Mouse (Mus musculus): Measurements from ENCODE around the gene Mex3d. TPM values are rescaled to one million over a fixed set of nuclear protein-coding genes. Genes with fewer than 3 reads are reported as not detected.

The Mex3d gene
- polyA plus RNA-seq, 1 experiment from 2014 or later, result 6.3 TPM

GRCm38 (mm10) chr10:80345122-80345521 lies 42.3 kb downstream of the Mex3d start:
- ATAC-seq (ENCODE audit: insufficient number of reproducible peaks, insufficient read depth, low FRiP score, low read depth), result no peak
- H3K9ac ChIP-seq (ENCODE audit: low read length), result no peak overlapping the region; the same call in 1 of the 2 replicates
- H3K4me1 ChIP-seq (ENCODE audit: control insufficient read depth in 2 of 2, insufficient read depth in 2 of 2, low read length in 2 of 2), result peaks cover 19 to 56% of the 10 kb centered on the region in 2 experiments; a peak in 3 of 4 replicates
- H3K27ac ChIP-seq (replicated peaks in 1 of 2; ENCODE audit: control insufficient read depth in 1 of 2, insufficient read depth in 1 of 2, low read depth in 2 of 2, low read length in 2 of 2), result no peak overlapping the region
- H3K27me3 ChIP-seq (ENCODE audit: control insufficient read depth, insufficient read depth, low read length), result peaks cover 93% of the 10 kb centered on the region
- H3K4me2 ChIP-seq (ENCODE audit: low read length), result no peak overlapping the region
- H3K36me3 ChIP-seq (ENCODE audit: control insufficient read depth, insufficient read depth, low read length), result no peaks in the 10 kb centered on the region
- WGBS, result 7% methylated on average over 16 of the region's 16 CpGs
- H3K9me3 ChIP-seq (ENCODE audit: control insufficient read depth, low read length), result no peaks in the 10 kb centered on the region
- H3K4me3 ChIP-seq (ENCODE audit: control insufficient read depth in 1 of 2, insufficient read depth in 1 of 2, low read depth in 1 of 2, low read length in 2 of 2), result no peak overlapping the region

- no peak overlapping the region for H3K27ac ChIP-seq (replicated peaks in 1 of 2; ENCODE audit: control insufficient read depth in 1 of 2, insufficient read depth in 1 of 2, low read depth in 2 of 2, low read length in 2 of 2)
- no peak overlapping the region for H3K4me2 ChIP-seq (ENCODE audit: low read length)
- peaks cover 87% of the 10 kb centered on the region for H3K27me3 ChIP-seq (ENCODE audit: control insufficient read depth, insufficient read depth, low read length)
- no peak for ATAC-seq (ENCODE audit: insufficient number of reproducible peaks, insufficient read depth, low FRiP score, low read depth)
- no peak overlapping the region for H3K9ac ChIP-seq (ENCODE audit: low read length)
- no peak overlapping the region for H3K4me3 ChIP-seq (ENCODE audit: control insufficient read depth in 1 of 2, insufficient read depth in 1 of 2, low read depth in 1 of 2, low read length in 2 of 2)
- WGBS, result 22% methylated on average over 9 of the region's 9 CpGs
- H3K4me1 ChIP-seq (ENCODE audit: control insufficient read depth in 2 of 2, insufficient read depth in 2 of 2, low read length in 2 of 2), result peaks cover 18 to 54% of the 10 kb centered on the region in 2 experiments; a peak in 3 of 4 replicates
- no peaks in the 10 kb centered on the region for H3K9me3 ChIP-seq (ENCODE audit: control insufficient read depth, low read length)
- no peaks in the 10 kb centered on the region for H3K36me3 ChIP-seq (ENCODE audit: control insufficient read depth, insufficient read depth, low read length)
These were observed 43.3 kb downstream of the Mex3d start for GRCm38 (mm10) chr10:80344131-80344661.

- Histone ChIP-seq H3K27ac (replicated peaks in 1 of 2; ENCODE audit: control insufficient read depth in 1 of 2, insufficient read depth in 1 of 2, low read depth in 2 of 2, low read length in 2 of 2) (no peak overlapping the region), H3K36me3 (ENCODE audit: control insufficient read depth, insufficient read depth, low read length) (no peaks in the 10 kb centered on the region), H3K4me2 (ENCODE audit: low read length) (peak overlapping the region; percentile 59), H3K9ac (ENCODE audit: low read length) (peak overlapping the region; percentile 27; the same call in 1 of the 2 replicates), H3K4me1 (ENCODE audit: control insufficient read depth in 2 of 2, insufficient read depth in 2 of 2, low read length in 2 of 2) (peaks cover 13 to 47% of the 10 kb centered on the region in 2 experiments; a peak in 3 of 4 replicates), H3K4me3 (ENCODE audit: control insufficient read depth in 1 of 2, insufficient read depth in 1 of 2, low read depth in 1 of 2, low read length in 2 of 2) (peak overlapping the region in 1 of 2 experiments; percentile 27; a peak in 2 of 4 replicates), H3K27me3 (ENCODE audit: control insufficient read depth, insufficient read depth, low read length) (peaks cover 79% of the 10 kb centered on the region), H3K9me3 (ENCODE audit: control insufficient read depth, low read length) (no peaks in the 10 kb centered on the region)
- WGBS, result 37% methylated on average over 13 of the region's 13 CpGs
- ATAC-seq (ENCODE audit: insufficient number of reproducible peaks, insufficient read depth, low FRiP score, low read depth), result no peak; the same call in 1 of the 2 replicates
These were observed 44.0 kb downstream of the Mex3d start for GRCm38 (mm10) chr10:80343425-80343895.

- Histone ChIP-seq H3K9ac (ENCODE audit: low read length) (0 out of 2 replicates have a peak overlapping the region, but pooled peaks have one; percentile 8), H3K27ac (replicated peaks in 1 of 2; ENCODE audit: control insufficient read depth in 1 of 2, insufficient read depth in 1 of 2, low read depth in 2 of 2, low read length in 2 of 2) (no peak overlapping the region), H3K9me3 (ENCODE audit: control insufficient read depth, low read length) (no peaks in the 10 kb centered on the region), H3K27me3 (ENCODE audit: control insufficient read depth, insufficient read depth, low read length) (peaks cover 74% of the 10 kb centered on the region), H3K4me3 (ENCODE audit: control insufficient read depth in 1 of 2, insufficient read depth in 1 of 2, low read depth in 1 of 2, low read length in 2 of 2) (peak overlapping the region; percentile 10 to 27; a peak in 3 of 4 replicates), H3K36me3 (ENCODE audit: control insufficient read depth, insufficient read depth, low read length) (no peaks in the 10 kb centered on the region), H3K4me2 (ENCODE audit: low read length) (peak overlapping the region; percentile 59), H3K4me1 (ENCODE audit: control insufficient read depth in 2 of 2, insufficient read depth in 2 of 2, low read length in 2 of 2) (peaks cover 12 to 41% of the 10 kb centered on the region in 2 experiments; a peak in 3 of 4 replicates)
- ATAC-seq (ENCODE audit: insufficient number of reproducible peaks, insufficient read depth, low FRiP score, low read depth), result peak; percentile 58
- WGBS, result 1% methylated on average over 33 of the region's 33 CpGs
These were observed 44.6 kb downstream of the Mex3d start for GRCm38 (mm10) chr10:80342749-80343424.

- ATAC-seq (ENCODE audit: insufficient number of reproducible peaks, insufficient read depth, low FRiP score, low read depth), result no peak
- H3K9ac ChIP-seq (ENCODE audit: low read length), result 0 out of 2 replicates have a peak overlapping the region, but pooled peaks have one; percentile 8
These were observed 45.1 kb downstream of the Mex3d start for GRCm38 (mm10) chr10:80342305-80342748.

GRCm38 (mm10) chr10:80341491-80342304 lies 45.8 kb downstream of the Mex3d start:
- peaks cover 7 to 35% of the 10 kb centered on the region in 2 experiments; a peak in 3 of 4 replicates for H3K4me1 ChIP-seq (ENCODE audit: control insufficient read depth in 2 of 2, insufficient read depth in 2 of 2, low read length in 2 of 2)
- no peaks in the 10 kb centered on the region for H3K36me3 ChIP-seq (ENCODE audit: control insufficient read depth, insufficient read depth, low read length)
- no peak for ATAC-seq (ENCODE audit: insufficient number of reproducible peaks, insufficient read depth, low FRiP score, low read depth)
- WGBS, result 6% methylated on average over 47 of the region's 47 CpGs
- peak overlapping the region in 1 of 2 experiments; percentile 27; a peak in 2 of 4 replicates for H3K4me3 ChIP-seq (ENCODE audit: control insufficient read depth in 1 of 2, insufficient read depth in 1 of 2, low read depth in 1 of 2, low read length in 2 of 2)
- peaks cover 64% of the 10 kb centered on the region for H3K27me3 ChIP-seq (ENCODE audit: control insufficient read depth, insufficient read depth, low read length)
- H3K9me3 ChIP-seq (ENCODE audit: control insufficient read depth, low read length), result no peaks in the 10 kb centered on the region
- H3K9ac ChIP-seq (ENCODE audit: low read length), result no peak overlapping the region
- H3K27ac ChIP-seq (replicated peaks in 1 of 2; ENCODE audit: control insufficient read depth in 1 of 2, insufficient read depth in 1 of 2, low read depth in 2 of 2, low read length in 2 of 2), result no peak overlapping the region
- peak overlapping the region; percentile 59 for H3K4me2 ChIP-seq (ENCODE audit: low read length)

More at GRCm38 (mm10) chr10:80342305-80342748, 45.1 kb downstream of the Mex3d start:
- H3K27me3 ChIP-seq (ENCODE audit: control insufficient read depth, insufficient read depth, low read length), result peaks cover 70% of the 10 kb centered on the region
- H3K4me1 ChIP-seq (ENCODE audit: control insufficient read depth in 2 of 2, insufficient read depth in 2 of 2, low read length in 2 of 2), result peaks cover 7 to 36% of the 10 kb centered on the region in 2 experiments; a peak in 3 of 4 replicates
- no peaks in the 10 kb centered on the region for H3K36me3 ChIP-seq (ENCODE audit: control insufficient read depth, insufficient read depth, low read length)
- no peaks in the 10 kb centered on the region for H3K9me3 ChIP-seq (ENCODE audit: control insufficient read depth, low read length)
- H3K4me2 ChIP-seq (ENCODE audit: low read length), result peak overlapping the region; percentile 59
- 4% methylated on average over 26 of the region's 26 CpGs for WGBS
- H3K27ac ChIP-seq (replicated peaks in 1 of 2; ENCODE audit: control insufficient read depth in 1 of 2, insufficient read depth in 1 of 2, low read depth in 2 of 2, low read length in 2 of 2), result no peak overlapping the region
- H3K4me3 ChIP-seq (ENCODE audit: control insufficient read depth in 1 of 2, insufficient read depth in 1 of 2, low read depth in 1 of 2, low read length in 2 of 2), result peak overlapping the region; percentile 3 to 27; a peak in 3 of 4 replicates

GRCm38 (mm10) chr10:80341026-80341425 lies 46.4 kb downstream of the Mex3d start:
- Histone ChIP-seq H3K4me1 (ENCODE audit: control insufficient read depth in 2 of 2, insufficient read depth in 2 of 2, low read length in 2 of 2) (peaks cover 7 to 35% of the 10 kb centered on the region in 2 experiments; a peak in 3 of 4 replicates), H3K27ac (replicated peaks in 1 of 2; ENCODE audit: control insufficient read depth in 1 of 2, insufficient read depth in 1 of 2, low read depth in 2 of 2, low read length in 2 of 2) (no peak overlapping the region), H3K9me3 (ENCODE audit: control insufficient read depth, low read length) (no peaks in the 10 kb centered on the region), H3K27me3 (ENCODE audit: control insufficient read depth, insufficient read depth, low read length) (peaks cover 65% of the 10 kb centered on the region), H3K9ac (ENCODE audit: low read length) (no peak overlapping the region), H3K36me3 (ENCODE audit: control insufficient read depth, insufficient read depth, low read length) (no peaks in the 10 kb centered on the region), H3K4me2 (ENCODE audit: low read length) (no peak overlapping the region), H3K4me3 (ENCODE audit: control insufficient read depth in 1 of 2, insufficient read depth in 1 of 2, low read depth in 1 of 2, low read length in 2 of 2) (no peak overlapping the region)
- ATAC-seq (ENCODE audit: insufficient number of reproducible peaks, insufficient read depth, low FRiP score, low read depth), result no peak
- 24% methylated on average over 21 of the region's 21 CpGs for WGBS

Measured in heart, embryonic 14.5 days (tissue).